Mouse (Mus musculus) T-helper 2 cell (primary cell): ENCODE measurements around the gene Dnmt3a.

Experiments used
- in situ Hi-C: fragments of 300-600 bp; cut with MboI, MseI; formaldehyde crosslinking; loops from one replicate; pipeline ENCODE4 v1.15.1; 2025; ENCODE audit warnings: high pct_unique_total_duplicates

Dnmt3a gene

GRCm38 (mm10) chr12:3805852-3806251 lies at the start of gene Dnmt3a:
TSS of gene Dnmt3a (plus strand) at chr12:3806007.
- in situ Hi-C loops: no loop called here

GRCm38 (mm10) chr12:3756216-3756615 lies 49.6 kb upstream of the Dnmt3a start:
- in situ Hi-C loops: no loop called here

- in situ Hi-C loops: no loop called here
These were observed 47.7 kb upstream of the Dnmt3a start for GRCm38 (mm10) chr12:3758127-3758526.

GRCm38 (mm10) chr12:3759419-3759818 lies 46.4 kb upstream of the Dnmt3a start:
- in situ Hi-C loops: no loop called here

- in situ Hi-C loops: no loop called here
These were observed 44.8 kb upstream of the Dnmt3a start for GRCm38 (mm10) chr12:3760876-3761590.

GRCm38 (mm10) chr12:3761591-3762295 lies 44.1 kb upstream of the Dnmt3a start:
- in situ Hi-C loops: no loop called here

- in situ Hi-C loops: no loop called here
These were observed 41.5 kb upstream of the Dnmt3a start for GRCm38 (mm10) chr12:3764191-3764804.

- in situ Hi-C loops: no loop called here
These were observed 38.4 kb upstream of the Dnmt3a start for GRCm38 (mm10) chr12:3767360-3767759.

- in situ Hi-C loops: no loop called here
These were observed 37.4 kb upstream of the Dnmt3a start for GRCm38 (mm10) chr12:3768391-3768790.

GRCm38 (mm10) chr12:3770546-3770945 lies 35.3 kb upstream of the Dnmt3a start:
- in situ Hi-C loops: no loop called here

GRCm38 (mm10) chr12:3771080-3771479 lies 34.7 kb upstream of the Dnmt3a start:
- in situ Hi-C loops: no loop called here

- in situ Hi-C loops: no loop called here
These were observed 32.2 kb upstream of the Dnmt3a start for GRCm38 (mm10) chr12:3773643-3774042.

- in situ Hi-C loops: no loop called here
These were observed 29.8 kb upstream of the Dnmt3a start for GRCm38 (mm10) chr12:3776015-3776414.

- in situ Hi-C loops: no loop called here
These were observed 28.1 kb upstream of the Dnmt3a start for GRCm38 (mm10) chr12:3777682-3778081.

- in situ Hi-C loops: no loop called here
These were observed 27.5 kb upstream of the Dnmt3a start for GRCm38 (mm10) chr12:3778286-3778685.

GRCm38 (mm10) chr12:3779639-3780038 lies 26.2 kb upstream of the Dnmt3a start:
- in situ Hi-C loops: no loop called here

GRCm38 (mm10) chr12:3780405-3780891 lies 25.4 kb upstream of the Dnmt3a start:
- in situ Hi-C loops: no loop called here

- in situ Hi-C loops: no loop called here
These were observed 24.8 kb upstream of the Dnmt3a start for GRCm38 (mm10) chr12:3780931-3781471.

- in situ Hi-C loops: no loop called here
These were observed 24.3 kb upstream of the Dnmt3a start for GRCm38 (mm10) chr12:3781482-3781881.

GRCm38 (mm10) chr12:3783196-3783825 lies 22.5 kb upstream of the Dnmt3a start:
- in situ Hi-C loops: no loop called here

- in situ Hi-C loops: no loop called here
These were observed 21.5 kb upstream of the Dnmt3a start for GRCm38 (mm10) chr12:3784258-3784657.

GRCm38 (mm10) chr12:3784729-3785128 lies 21.1 kb upstream of the Dnmt3a start:
- in situ Hi-C loops: no loop called here
